Mouse (Mus musculus) liver, postnatal 0 days (tissue): ENCODE measurements around the gene Irak2.

Experiments used
- CTCF ChIP-seq: sonication (generic); IDR thresholded peaks from 2 replicates; pipeline ENCODE4 v1.5.1; 2016; ENCODE audit warnings: antibody characterized with exemption, low read depth
- EP300 ChIP-seq: IDR thresholded peaks from 2 replicates; pipeline ENCODE4 v1.6.1; 2016; ENCODE audit warnings: antibody characterized with exemption, low read depth, mild to moderate bottlenecking

GRCm38 (mm10) chr6:113669821-113670220, 31.6 kb downstream of the Irak2 start:
- TF ChIP-seq CTCF (no peak), EP300 (no peak)
